Mouse (Mus musculus) heart, embryonic 16.5 days (tissue): ENCODE results near the gene Tln1. TPM values are rescaled to one million over a fixed set of nuclear protein-coding genes. Genes with fewer than 3 reads are reported as not detected.

Source experiments
- ATAC-seq: fragments of 200-750 bp; cut with Nextera tagmentation; replicated peaks from 2 replicates; pipeline ENCODE4 v1.8.0; 2017; ENCODE audit warnings: moderate number of reproducible peaks; ENCODE audit not compliant: insufficient read depth, low FRiP score; ENCODE audit errors: extremely low read depth
- H3K27ac ChIP-seq: fragments of 300-500 bp; sonication (generic); 2 replicates; pipeline ENCODE4 v1.5.1; 2014; ENCODE audit warnings: mild to moderate bottlenecking, low read length, control low read depth, moderate library complexity
- H3K27me3 ChIP-seq: fragments of 300-500 bp; sonication (generic); 2 replicates; pipeline ENCODE4 v1.6.1; 2014; ENCODE audit warnings: low read length, mixed read lengths; ENCODE audit not compliant: control insufficient read depth, insufficient read depth
- H3K36me3 ChIP-seq: fragments of 300-500 bp; sonication (generic); 2 replicates; pipeline ENCODE4 v1.6.1; 2014; ENCODE audit not compliant: control insufficient read depth, insufficient read depth
- H3K4me1 ChIP-seq: fragments of 300-500 bp; sonication (generic); 2 replicates; pipeline ENCODE4 v1.6.1; 2014; ENCODE audit warnings: low read length, mixed read lengths; ENCODE audit not compliant: control insufficient read depth, insufficient read depth
- H3K4me2 ChIP-seq: fragments of 300-500 bp; sonication (generic); 2 replicates; pipeline ENCODE4 v1.6.1; 2014; ENCODE audit warnings: low read depth, mild to moderate bottlenecking, control low read depth, low read length
- H3K4me3 ChIP-seq: fragments of 300-500 bp; sonication (generic); 2 replicates; pipeline ENCODE4 v1.5.1; 2014; ENCODE audit warnings: mild to moderate bottlenecking, control low read depth, low read length
- H3K9ac ChIP-seq: fragments of 300-500 bp; sonication (generic); 2 replicates; pipeline ENCODE4 v1.6.1; 2014; ENCODE audit warnings: low read length, control low read depth
- H3K9me3 ChIP-seq: fragments of 300-500 bp; sonication (generic); replicated peaks from 2 replicates; pipeline ENCODE4 v1.6.1; 2016; ENCODE audit warnings: low read length; ENCODE audit not compliant: control insufficient read depth
- WGBS: fragments of 180-500 bp; shearing (Covaris S2); extraction: QIAGEN DNeasy Blood & Tissue Kit; methylation state at CpG from one replicate; pipeline ENCODE4 v1.1.7; 2014; 5-methylcytosine and 5-hydroxymethylcytosine counted together
- polyA plus RNA-seq: library from polyadenylated mRNA; unstranded; fragments of >200 nt; fragmentation: Nextera tagmentation; extraction: Ambion mirVana; gene quantifications from 2 replicates; pipeline ENCODE4 v1.2.1, GENCODE M21; 2015

Gene Tln1
- polyA plus RNA-seq, 1 experiment from 2014 or later, result 68.7 TPM

- Histone ChIP-seq H3K9ac (no peak overlapping the region), H3K27ac (no peak overlapping the region), H3K4me2 (no peak overlapping the region), H3K4me1 (peaks cover 8% of the 10 kb centered on the region; the same call in 1 of the 2 replicates), H3K4me3 (no peak overlapping the region), H3K36me3 (no peaks in the 10 kb centered on the region), H3K27me3 (no peaks in the 10 kb centered on the region), H3K9me3 (no peaks in the 10 kb centered on the region)
- 78% methylated on average over 3 of the region's 3 CpGs for WGBS
- no peak for ATAC-seq
These were observed 29.5 kb upstream of the Tln1 start for GRCm38 (mm10) chr4:43591961-43592360.

- 49% methylated on average over 5 of the region's 5 CpGs for WGBS
- Histone ChIP-seq H3K4me3 (no peak overlapping the region), H3K27ac (no peak overlapping the region), H3K9me3 (no peaks in the 10 kb centered on the region), H3K27me3 (no peaks in the 10 kb centered on the region), H3K9ac (no peak overlapping the region), H3K4me1 (peaks cover 8% of the 10 kb centered on the region; the same call in 1 of the 2 replicates), H3K4me2 (no peak overlapping the region), H3K36me3 (no peaks in the 10 kb centered on the region)
- ATAC-seq, result no peak
These were observed 29.1 kb upstream of the Tln1 start for GRCm38 (mm10) chr4:43591543-43591942.

- Histone ChIP-seq H3K9ac (no peak overlapping the region), H3K36me3 (peaks cover 12% of the 10 kb centered on the region), H3K4me3 (no peak overlapping the region), H3K9me3 (no peaks in the 10 kb centered on the region), H3K4me1 (0 out of 2 replicates have a peak, but pooled peaks cover 7% of the 10 kb centered on the region), H3K27me3 (no peaks in the 10 kb centered on the region), H3K27ac (peak overlapping the region; percentile 12; the same call in 1 of the 2 replicates), H3K4me2 (no peak overlapping the region)
- 29% methylated on average over 7 of the region's 7 CpGs for WGBS
- ATAC-seq, result 0 out of 2 replicates have a peak, but pooled peaks have one; percentile 21
These were observed 25.2 kb upstream of the Tln1 start for GRCm38 (mm10) chr4:43587681-43588080.

- Histone ChIP-seq H3K9ac (no peak overlapping the region), H3K4me2 (no peak overlapping the region), H3K27me3 (no peaks in the 10 kb centered on the region), H3K4me3 (no peak overlapping the region), H3K27ac (no peak overlapping the region), H3K4me1 (0 out of 2 replicates have a peak, but pooled peaks cover 7% of the 10 kb centered on the region), H3K9me3 (no peaks in the 10 kb centered on the region), H3K36me3 (peaks cover 18% of the 10 kb centered on the region)
- WGBS, result 62% methylated on average over 8 of the region's 8 CpGs
- ATAC-seq, result no peak
These were observed 23.9 kb upstream of the Tln1 start for GRCm38 (mm10) chr4:43586411-43586810.

GRCm38 (mm10) chr4:43585682-43586081 lies 23.2 kb upstream of the Tln1 start:
- Histone ChIP-seq H3K4me3 (no peak overlapping the region), H3K4me1 (0 out of 2 replicates have a peak, but pooled peaks cover 7% of the 10 kb centered on the region), H3K27ac (no peak overlapping the region), H3K27me3 (no peaks in the 10 kb centered on the region), H3K4me2 (no peak overlapping the region), H3K9ac (no peak overlapping the region), H3K9me3 (no peaks in the 10 kb centered on the region), H3K36me3 (peaks cover 24% of the 10 kb centered on the region)
- WGBS, result 44% methylated on average over 9 of the region's 10 CpGs
- no peak for ATAC-seq

- H3K9me3 ChIP-seq, result no peaks in the 10 kb centered on the region
- H3K9ac ChIP-seq, result no peak within 1 kb of the TSS
- ATAC-seq, result no peak
- peaks cover 29% of the 10 kb centered on the region for H3K36me3 ChIP-seq
- H3K27ac ChIP-seq, result 0 out of 2 replicates have a peak within 1 kb of the TSS, but pooled peaks have one; percentile 3
- 50% methylated on average over 12 of the region's 12 CpGs for WGBS
- no peaks in the 10 kb centered on the region for H3K27me3 ChIP-seq
- peaks cover 9% of the 10 kb centered on the region for H3K4me1 ChIP-seq
- no peak within 1 kb of the TSS for H3K4me3 ChIP-seq
- H3K4me2 ChIP-seq, result no peak within 1 kb of the TSS
These were observed 22.2 kb upstream of the Tln1 start, which contains the start of gene Msmp for GRCm38 (mm10) chr4:43584444-43585416. Gene Msmp (minus strand): TSS chr4:43584494.

- H3K36me3 ChIP-seq, result peaks cover 29% of the 10 kb centered on the region
- no peak overlapping the region for H3K9ac ChIP-seq
- H3K4me2 ChIP-seq, result no peak overlapping the region
- 74% methylated on average over 7 of the region's 7 CpGs for WGBS
- ATAC-seq, result no peak
- no peak overlapping the region for H3K4me3 ChIP-seq
- H3K27ac ChIP-seq, result 0 out of 2 replicates have a peak overlapping the region, but pooled peaks have one; percentile 3
- H3K9me3 ChIP-seq, result no peaks in the 10 kb centered on the region
- H3K4me1 ChIP-seq, result peaks cover 15% of the 10 kb centered on the region
- H3K27me3 ChIP-seq, result no peaks in the 10 kb centered on the region
These were observed 20.9 kb upstream of the Tln1 start for GRCm38 (mm10) chr4:43583421-43583820.

GRCm38 (mm10) chr4:43582241-43582640 lies 19.8 kb upstream of the Tln1 start:
- Histone ChIP-seq H3K9me3 (no peaks in the 10 kb centered on the region), H3K27me3 (no peaks in the 10 kb centered on the region), H3K4me1 (peaks cover 16% of the 10 kb centered on the region), H3K27ac (no peak overlapping the region), H3K4me2 (no peak overlapping the region), H3K9ac (no peak overlapping the region), H3K4me3 (no peak overlapping the region), H3K36me3 (peaks cover 29% of the 10 kb centered on the region)
- WGBS, result 87% methylated on average over 5 of the region's 5 CpGs
- ATAC-seq, result no peak

GRCm38 (mm10) chr4:43581381-43581780 lies 18.9 kb upstream of the Tln1 start:
- peaks cover 29% of the 10 kb centered on the region for H3K36me3 ChIP-seq

More at GRCm38 (mm10) chr4:43581381-43581780, 18.9 kb upstream of the Tln1 start:
- H3K4me2 ChIP-seq, result no peak overlapping the region
- H3K9me3 ChIP-seq, result no peaks in the 10 kb centered on the region
- H3K4me1 ChIP-seq, result peaks cover 25% of the 10 kb centered on the region
- no peak overlapping the region for H3K4me3 ChIP-seq
- H3K27ac ChIP-seq, result no peak overlapping the region
- no peak for ATAC-seq
- H3K27me3 ChIP-seq, result no peaks in the 10 kb centered on the region
- no peak overlapping the region for H3K9ac ChIP-seq
- WGBS, result 93% methylated on average over 12 of the region's 12 CpGs
